Mouse (Mus musculus): ENCODE results near the gene Ift74. TPM values are rescaled to one million over a fixed set of nuclear protein-coding genes. Genes with fewer than 3 reads are reported as not detected.

Gene Ift74
- total RNA-seq, 4 experiments from 2014 or later, result 23.4 to 32.2 (median 27.0) TPM

- DNase-seq (ENCODE audit: low spot score in 2 of 2), result no peak
Observed at GRCm38 (mm10) chr4:94691078-94691477, 76.8 kb downstream of the Ift74 start.

- DNase-seq (ENCODE audit: low spot score in 2 of 2), result no peak
Observed at GRCm38 (mm10) chr4:94692175-94692574, 77.9 kb downstream of the Ift74 start.

- DNase-seq (ENCODE audit: low spot score in 2 of 2), result no peak
Observed at GRCm38 (mm10) chr4:94696368-94696767, 82.1 kb downstream of the Ift74 start.

GRCm38 (mm10) chr4:94711002-94711401 is 96.7 kb downstream of the Ift74 start:
- DNase-seq (ENCODE audit: low spot score in 2 of 2), result no peak

GRCm38 (mm10) chr4:94711426-94711825 is 97.1 kb downstream of the Ift74 start:
- no peak for DNase-seq (ENCODE audit: low spot score in 2 of 2)

- DNase-seq (ENCODE audit: low spot score in 2 of 2), result no peak
Observed at GRCm38 (mm10) chr4:94713741-94714140, 99.5 kb downstream of the Ift74 start.

GRCm38 (mm10) chr4:94715166-94715565 is 100.9 kb downstream of the Ift74 start:
- DNase-seq (ENCODE audit: low spot score in 2 of 2), result no peak

- DNase-seq (ENCODE audit: low spot score in 2 of 2), result no peak
Observed at GRCm38 (mm10) chr4:94725799-94726198, 111.5 kb downstream of the Ift74 start.

GRCm38 (mm10) chr4:94732721-94733120 is 118.4 kb downstream of the Ift74 start:
- no peak for DNase-seq (ENCODE audit: low spot score in 2 of 2)

GRCm38 (mm10) chr4:94737326-94738295 is 123.3 kb downstream of the Ift74 start:
- DNase-seq (ENCODE audit: low spot score in 2 of 2), result no peak

GRCm38 (mm10) chr4:94738838-94739731 is 124.8 kb downstream of the Ift74 start, which contains the start of gene Tek:
Gene Tek (plus strand): TSS chr4:94739289.
- DNase-seq (ENCODE audit: low spot score in 2 of 2), result no peak

GRCm38 (mm10) chr4:94741824-94742223 is 127.5 kb downstream of the Ift74 start:
- no peak for DNase-seq (ENCODE audit: low spot score in 2 of 2)

Small RNAs within 50 kb of the gene (microRNA-seq; reads per million reads assigned to microRNA genes)
- gene Mir872, result 1,396 to 1,550 reads per million in 2 experiments

Other genes with a start within 250 kb of the Ift74 start
- not detected for gene Gm10306, start 57.9 kb upstream of the Ift74 start, total RNA-seq (2022)
- gene Caap1, start 57.7 kb upstream of the Ift74 start, total RNA-seq (2022), result 10 to 100 TPM in 3 of 4 experiments, 1 to 10 TPM in 1; 7.9 to 12.3 (median 10.6) TPM
- gene Plaa, start 11.2 kb upstream of the Ift74 start, total RNA-seq (2022), result 10 to 100 TPM; 42.8 to 45.9 (median 44.8) TPM
- gene Lrrc19, start 35.7 kb downstream of the Ift74 start, total RNA-seq (2022), result not detected
- gene Tek, start 124.8 kb downstream of the Ift74 start, total RNA-seq (2022), result 1 to 10 TPM; 8.1 to 9.1 (median 8.2) TPM